Mouse (Mus musculus) layer of hippocampus, adult 11-12 months (tissue): Measurements from ENCODE around the gene Fstl4.
A peak's percentile ranks its signal among the peaks of the same experiment; 100 is the strongest.

Experiments used
- DNase-seq: peaks from one replicate; pipeline ENCODE4 v3.0.0; 2022; ENCODE audit warnings: low spot score

Fstl4 gene

DNA sequence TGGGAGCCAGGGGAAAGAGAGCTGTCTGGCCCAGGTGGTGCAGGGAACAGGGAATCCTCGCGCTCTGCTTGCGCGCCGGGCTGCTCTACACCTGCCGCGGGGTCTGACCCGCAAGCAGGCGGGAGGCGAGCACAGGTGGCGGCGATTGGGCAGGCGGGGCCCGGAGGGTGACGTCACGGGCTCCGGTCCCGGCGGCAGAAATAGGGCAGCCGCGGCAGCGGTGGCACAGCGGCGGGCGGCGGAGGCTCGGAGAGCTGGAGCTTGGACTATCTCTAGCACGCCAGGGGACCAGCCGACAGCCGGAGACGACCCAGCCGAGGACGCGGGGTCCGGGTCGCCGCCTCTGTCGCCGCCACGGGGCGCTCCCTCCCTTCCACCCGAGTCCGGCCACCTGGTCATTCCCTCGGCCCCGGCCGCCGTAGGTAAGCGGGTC, at the start of gene Fstl4:
Fstl4 (plus strand) TSS at position 174 of the 433 bp plus-strand sequence.
- peak; percentile 25 for DNase-seq

DNA sequence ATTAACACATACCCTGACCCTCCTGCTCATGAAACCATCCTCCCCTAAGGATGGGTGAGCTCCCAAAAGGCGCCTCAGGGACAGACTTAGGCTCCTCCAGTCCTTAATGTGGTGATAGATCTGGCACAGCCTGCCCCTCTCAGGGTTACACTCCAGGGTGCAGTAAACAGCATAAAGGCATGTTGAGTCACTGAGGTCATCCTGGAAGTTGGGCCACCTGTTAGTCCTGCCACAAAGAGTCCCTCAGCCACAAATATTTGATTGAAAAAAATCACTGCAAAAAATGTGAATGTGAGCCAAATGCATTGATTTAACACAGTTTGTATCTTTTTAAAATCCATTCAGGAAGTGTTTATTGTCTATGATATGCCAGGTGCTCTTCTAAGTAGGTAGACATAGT, 45.9 kb upstream of the Fstl4 start:
- DNase-seq: no peak

- no peak for DNase-seq
Observed at GRCm38 (mm10) chr11:52721087-52721486, 43.3 kb upstream of the Fstl4 start.

DNA sequence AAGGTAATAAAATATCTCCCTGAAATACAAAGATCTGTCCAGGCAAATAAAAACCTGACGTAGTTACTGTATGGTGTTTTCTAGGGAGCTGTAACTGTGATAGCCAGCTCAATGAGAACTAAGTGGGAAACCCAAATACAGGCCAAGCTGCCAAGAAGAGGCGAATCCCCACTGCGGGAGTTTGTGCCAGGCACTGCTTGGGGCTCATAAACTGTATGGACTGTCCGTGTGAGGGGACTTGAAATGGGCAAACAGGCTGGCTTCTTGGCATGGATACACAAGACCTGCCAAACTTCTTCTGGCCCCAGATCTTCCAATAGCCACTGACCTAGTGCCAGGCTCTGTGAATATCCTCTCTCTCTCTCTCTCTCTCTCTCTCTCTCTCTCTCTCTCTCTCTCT, 41.7 kb upstream of the Fstl4 start:
- DNase-seq: no peak

- DNase-seq: no peak
Observed at GRCm38 (mm10) chr11:52726001-52726400, 38.4 kb upstream of the Fstl4 start.

- DNase-seq: no peak
Observed at GRCm38 (mm10) chr11:52728479-52728878, 36.0 kb upstream of the Fstl4 start.

DNA sequence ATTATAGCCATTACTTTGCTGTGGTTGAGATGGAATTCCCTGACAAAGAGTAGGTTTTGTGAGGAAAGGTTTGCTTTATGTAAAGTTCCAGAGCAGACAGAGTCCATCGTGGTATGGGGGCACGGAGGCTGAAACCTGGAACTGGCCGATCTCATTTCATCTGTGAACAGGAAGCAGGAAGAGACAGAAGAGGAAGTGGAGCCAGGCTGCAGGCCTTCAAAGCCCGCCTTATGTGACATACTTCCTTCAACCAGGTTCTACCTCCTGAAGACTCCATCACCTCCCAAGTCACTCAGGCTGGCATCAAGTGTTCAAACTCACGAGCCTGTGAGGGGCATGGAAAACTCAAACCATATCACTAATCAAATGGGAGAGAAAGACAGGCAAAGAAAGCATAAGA, 34.5 kb upstream of the Fstl4 start:
- DNase-seq: no peak

DNA sequence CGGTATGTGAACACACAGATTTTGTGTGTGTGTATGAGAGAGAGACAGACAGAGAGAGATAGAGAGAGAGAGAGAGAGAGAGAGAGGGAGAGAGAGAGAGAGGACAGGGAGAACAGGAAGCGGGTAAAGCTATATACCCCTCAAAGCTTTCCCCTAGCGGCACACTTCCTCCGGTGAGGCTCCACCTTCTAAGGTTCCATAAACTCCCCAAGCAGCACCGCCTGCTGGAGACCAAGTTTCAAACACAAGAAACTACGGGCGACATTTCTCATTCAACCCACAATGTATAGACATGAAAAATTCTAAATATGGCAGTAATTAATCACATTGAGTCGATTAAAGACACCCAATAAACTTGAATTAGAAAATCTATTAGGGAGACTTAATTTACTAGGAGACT, 32.5 kb upstream of the Fstl4 start:
- DNase-seq: no peak

GRCm38 (mm10) chr11:52734493-52735195, 29.8 kb upstream of the Fstl4 start:
- DNase-seq: no peak

GRCm38 (mm10) chr11:52739187-52739586, 25.2 kb upstream of the Fstl4 start:
- DNase-seq: no peak

GRCm38 (mm10) chr11:52740466-52740865, 24.0 kb upstream of the Fstl4 start:
- no peak for DNase-seq

- DNase-seq: no peak
Observed at GRCm38 (mm10) chr11:52743956-52744355, 20.5 kb upstream of the Fstl4 start.

GRCm38 (mm10) chr11:52744593-52745450, 19.6 kb upstream of the Fstl4 start:
- DNase-seq: no peak

GRCm38 (mm10) chr11:52747206-52747605, 17.2 kb upstream of the Fstl4 start:
- no peak for DNase-seq

DNA sequence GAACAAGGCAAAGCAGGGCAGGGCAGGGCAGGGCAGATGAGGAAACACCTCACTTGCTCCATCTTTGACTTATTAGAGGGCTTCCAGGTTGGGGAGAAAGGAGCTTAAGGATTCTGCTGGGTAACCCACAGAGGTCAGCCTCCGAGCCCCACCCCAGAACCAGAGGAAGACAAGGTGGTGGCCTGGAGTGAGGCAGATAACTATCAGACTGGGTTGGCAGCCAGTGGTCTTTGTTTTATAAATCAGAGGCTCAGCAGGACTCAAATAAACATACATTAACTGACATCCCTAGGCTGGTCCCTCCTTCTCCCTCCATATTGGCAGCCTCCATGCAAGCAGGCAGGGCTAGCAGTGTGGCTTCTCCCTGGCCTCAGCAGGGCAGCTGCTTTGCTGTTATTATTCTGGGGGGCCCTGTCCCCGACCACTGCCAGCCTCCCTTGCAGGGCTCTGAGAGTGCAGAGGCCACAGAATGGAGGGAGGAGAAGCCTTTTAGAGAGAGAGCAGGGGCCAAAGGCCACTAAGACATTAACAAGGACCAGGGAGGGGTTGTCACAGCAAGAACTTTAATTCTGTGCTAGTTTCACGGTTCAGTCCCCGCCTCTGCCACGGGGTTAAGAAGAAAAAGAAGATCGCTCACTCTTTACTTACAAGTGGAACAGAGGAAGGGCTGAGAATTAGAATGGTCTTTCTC, 16.5 kb upstream of the Fstl4 start:
- DNase-seq: no peak

- DNase-seq: no peak
Observed at GRCm38 (mm10) chr11:52749988-52750387, 14.4 kb upstream of the Fstl4 start.

GRCm38 (mm10) chr11:52752524-52752923, 11.9 kb upstream of the Fstl4 start:
- no peak for DNase-seq

DNA sequence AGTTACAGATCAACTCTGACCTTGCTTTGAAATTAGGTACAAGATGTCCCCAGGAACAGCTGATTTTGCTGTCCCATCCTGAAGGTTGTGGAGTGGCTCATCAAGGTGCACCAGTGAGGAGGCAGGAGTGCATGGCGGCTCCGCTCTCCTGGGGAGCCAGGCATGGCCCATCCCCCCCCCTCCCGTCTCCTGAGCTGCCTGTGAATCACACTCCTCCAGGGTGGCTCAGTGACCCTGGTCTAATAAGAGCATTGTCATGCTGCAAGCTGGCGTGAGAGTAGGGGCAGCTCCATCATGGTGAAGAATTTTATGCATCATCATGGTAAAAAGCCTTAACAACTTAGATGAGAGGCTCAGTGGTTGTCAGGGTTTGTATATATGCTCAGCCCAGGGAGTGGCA, 11.2 kb upstream of the Fstl4 start:
- no peak for DNase-seq

DNA sequence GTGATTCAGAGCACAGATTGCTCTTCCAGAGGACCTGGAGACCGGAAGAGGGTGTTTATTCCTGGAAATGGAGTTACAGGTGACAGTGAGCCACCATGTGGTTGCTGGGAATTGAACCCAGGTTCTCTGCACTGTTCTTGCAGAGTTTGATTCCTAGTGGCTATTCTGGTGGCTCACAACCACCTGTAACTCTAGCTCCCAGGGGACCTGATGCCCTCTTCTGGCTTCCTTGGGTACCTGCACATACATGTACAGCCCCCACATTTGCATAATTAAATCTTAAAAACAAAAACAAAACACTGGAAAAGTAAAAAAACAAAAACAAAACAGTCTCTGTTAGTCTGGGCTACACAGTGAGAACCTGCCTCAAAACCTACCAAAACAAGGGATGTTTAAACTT, 2.6 kb upstream of the Fstl4 start:
- no peak for DNase-seq

DNA sequence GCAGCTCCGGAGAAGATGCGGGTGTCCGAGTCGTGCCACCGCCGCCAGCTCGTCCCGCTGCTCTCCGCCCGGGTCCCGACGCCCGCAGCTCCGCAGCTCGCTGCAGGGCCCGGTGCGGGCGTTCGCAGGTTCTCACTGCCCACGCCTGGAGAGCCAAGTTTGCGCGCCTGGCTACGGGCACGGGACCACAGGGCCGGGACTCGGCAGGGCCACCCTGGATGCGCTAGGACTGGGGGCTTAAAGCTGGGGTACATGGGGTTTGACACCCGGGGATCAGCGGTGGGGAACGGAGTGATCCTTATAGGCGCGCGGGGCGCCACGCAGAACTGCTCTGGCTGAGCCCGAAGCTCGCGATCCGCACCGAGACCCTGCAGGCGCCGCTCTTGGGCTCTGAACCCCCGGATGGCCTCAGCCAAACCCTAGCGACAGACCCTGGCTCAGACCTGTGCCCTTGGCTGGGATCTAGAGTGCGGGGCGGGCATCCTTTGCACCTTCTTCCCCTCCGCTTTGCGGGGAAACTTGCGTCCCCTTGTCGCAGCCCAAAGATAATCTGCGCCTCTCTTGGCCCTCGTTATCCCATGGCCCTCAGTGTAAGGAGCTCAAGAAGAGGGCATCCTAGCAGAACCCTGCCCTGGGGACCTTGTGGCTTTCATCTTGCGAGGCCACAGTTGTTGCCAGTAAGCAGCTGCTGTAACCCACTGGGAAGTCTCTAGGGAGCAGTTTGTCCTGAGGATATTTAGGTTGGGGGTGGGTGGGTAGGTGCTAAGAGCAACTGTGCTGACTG, 652 bp downstream of the Fstl4 start:
- DNase-seq: no peak

DNA sequence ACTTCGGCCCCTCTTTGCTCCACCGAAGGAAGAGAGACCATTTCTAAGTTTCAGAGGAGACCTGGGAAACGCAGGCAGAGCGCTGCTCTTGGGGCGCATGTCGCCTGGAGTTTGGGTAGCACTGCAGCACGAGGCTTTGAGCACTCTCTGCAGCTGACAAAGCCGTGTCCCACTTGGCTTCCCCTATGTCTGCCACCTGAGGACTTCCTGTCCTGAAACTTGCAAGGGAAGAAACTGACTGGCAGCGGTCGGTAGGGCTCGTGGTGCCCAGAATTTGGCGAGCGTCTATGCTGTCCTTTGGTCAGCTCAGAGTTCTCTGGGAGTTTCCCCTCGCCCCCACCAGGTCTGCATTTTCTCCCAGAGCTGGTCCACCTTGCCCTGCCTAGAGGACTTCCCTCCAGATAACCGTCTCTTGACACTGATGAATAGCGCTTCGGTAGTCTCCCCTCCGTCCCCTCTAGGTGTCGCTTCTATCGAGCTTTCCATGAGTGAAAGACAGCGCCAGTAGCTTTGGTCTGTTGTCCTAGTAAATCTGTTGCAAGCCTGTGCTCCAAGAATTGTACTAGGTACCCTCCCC, 1.3 kb downstream of the Fstl4 start:
- peak; percentile 61 for DNase-seq

GRCm38 (mm10) chr11:52767921-52768320, 3.5 kb downstream of the Fstl4 start:
- no peak for DNase-seq
